Mouse (Mus musculus) thymus, adult 2 months (tissue): ENCODE results near the gene Gm45623.

ENCODE experiments used
- CTCF ChIP-seq: fragments of 200-500 bp; IDR thresholded peaks from 2 replicates; pipeline ENCODE4 v1.5.1; 2012; ENCODE audit warnings: mild to moderate bottlenecking, control low read depth, low read length, moderate library complexity, borderline replicate concordance; ENCODE audit not compliant: control insufficient read depth, poor library complexity, insufficient read depth; ENCODE audit errors: extremely low read depth
- POLR2A ChIP-seq: fragments of 200-500 bp; IDR thresholded peaks from 2 replicates; pipeline ENCODE4 v1.6.1; 2012; ENCODE audit warnings: mild to moderate bottlenecking, low read length, control low read depth, moderate library complexity; ENCODE audit not compliant: control insufficient read depth, poor library complexity, insufficient read depth; ENCODE audit errors: extremely low read depth

- TF ChIP-seq POLR2A: no peak
- TF ChIP-seq CTCF: no peak
Measured at GRCm38 (mm10) chr13:56774304-56774703, 20.7 kb upstream of the Gm45623 start.
